Mouse (Mus musculus): Measurements from ENCODE around the gene Cdh3.

The Cdh3 gene

DNA sequence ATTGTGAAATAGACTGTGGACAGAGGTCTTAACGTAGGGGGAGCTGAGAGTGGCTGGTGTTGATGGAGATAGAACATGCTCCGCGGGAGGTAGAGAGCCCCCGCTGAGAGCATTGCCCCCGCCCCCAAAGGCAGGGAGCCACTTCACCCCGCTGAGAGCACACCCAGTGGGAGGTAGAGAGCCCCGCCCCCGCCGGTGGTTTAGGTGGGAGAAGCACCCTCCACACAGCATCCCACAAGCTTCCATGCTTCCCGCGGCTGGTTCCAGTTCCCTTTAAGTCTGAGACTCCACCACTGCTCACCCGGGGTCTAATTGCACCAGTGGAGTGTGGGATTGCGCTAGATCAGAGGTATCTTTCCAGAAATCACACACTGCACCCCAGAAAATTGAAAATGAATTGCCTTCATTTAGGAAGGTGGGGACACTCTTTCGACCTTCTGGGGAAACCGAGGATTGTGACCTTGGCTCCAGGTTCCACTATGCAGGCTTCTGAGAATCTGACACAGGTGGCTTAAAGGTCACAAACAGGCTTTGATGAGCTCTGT, 96.0 kb downstream of the Cdh3 start:
- DNase-seq (ENCODE audit: low read depth, low spot score): no peak
